Mouse (Mus musculus): Measurements from ENCODE around the gene Serpina10.

GRCm38 (mm10) chr12:103653836-103654235 lies 22.6 kb upstream of the Serpina10 start:
- TF ChIP-seq CTCF (conservative IDR thresholded peaks at IDR 0.05; ENCODE audit: insufficient read depth, insufficient read length, low read depth, low read length) (no peak), POLR2A (IDR thresholded peaks at IDR 0.05; ENCODE audit: low read depth, low read length) (no peak)

Data from kidney, adult 2 months (tissue).